Mouse (Mus musculus): ENCODE data around the gene Msh2.

GRCm38 (mm10) chr17:87677656-87678055 is 5.5 kb downstream of the Msh2 start:
- TF ChIP-seq POLR2A (IDR thresholded peaks at IDR 0.05; ENCODE audit: low read depth, low read length) (no peak), CTCF (IDR thresholded peaks at IDR 0.05; ENCODE audit: extremely low read depth, insufficient read length, insufficient replicate concordance, low read depth, low read length) (no peak)

Data from small intestine, adult 2 months (tissue).